Mouse (Mus musculus): ENCODE results near the gene Ell3. TPM values are rescaled to one million over a fixed set of nuclear protein-coding genes. Genes with fewer than 3 reads are reported as not detected.
A peak's percentile ranks its signal among the peaks of the same experiment; 100 is the strongest.
"Not testable (repeated sequence)": the region's sequence is repeated elsewhere in the genome, so short reads cannot be mapped to it uniquely, and the experiment has no call there.

Ell3 gene
- polyA plus RNA-seq (2015; fragmentation: Nextera tagmentation; extraction: Ambion mirVana): 1.00 and 1.6 TPM in 2 replicates

DNA sequence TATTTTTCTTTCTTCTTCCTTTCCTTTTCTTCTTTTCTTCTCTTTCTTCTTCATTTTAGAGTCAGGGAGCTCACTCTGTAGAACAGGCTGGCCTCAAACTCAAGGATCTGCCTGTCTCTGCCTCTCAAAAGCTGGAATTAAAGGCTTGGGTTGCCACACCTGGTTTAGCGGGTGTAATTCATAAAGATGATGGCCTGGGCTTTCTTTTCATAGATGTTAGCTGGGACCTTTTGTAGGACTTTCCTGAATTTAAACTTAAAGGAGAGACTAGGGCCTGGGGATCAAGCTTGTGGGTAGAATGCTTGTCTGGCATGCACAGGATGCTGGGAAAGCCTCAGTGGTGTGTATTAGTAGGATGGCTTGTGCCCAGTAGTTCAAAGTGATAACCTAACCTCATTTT is at the start of gene Ell3:
TSS of gene Ell3 (minus strand) at position 101 of the 400 bp plus-strand sequence.
- H3K4me1 ChIP-seq (replicated peaks): peaks cover 21% of the 10 kb centered on the region
- H3K9me3 ChIP-seq (replicated peaks): no peaks in the 10 kb centered on the region
- no peak within 1 kb of the TSS for H3K27ac ChIP-seq
- peak within 1 kb of the TSS; percentile 53 for H3K4me3 ChIP-seq
- H3K27me3 ChIP-seq: 0 out of 2 replicates have a peak, but pooled peaks cover 4% of the 10 kb centered on the region
- peak within 1 kb of the TSS; percentile 87 for H3K4me2 ChIP-seq
- H3K9ac ChIP-seq: peak within 1 kb of the TSS; percentile 57; the same call in 1 of the 2 replicates
- WGBS: 88% methylated on average over 1 of the region's 1 CpGs
- no peak for ATAC-seq (replicated peaks; ENCODE audit: insufficient number of reproducible peaks, insufficient read depth, low FRiP score, low read depth)
- H3K36me3 ChIP-seq: peaks cover 4% of the 10 kb centered on the region

DNA sequence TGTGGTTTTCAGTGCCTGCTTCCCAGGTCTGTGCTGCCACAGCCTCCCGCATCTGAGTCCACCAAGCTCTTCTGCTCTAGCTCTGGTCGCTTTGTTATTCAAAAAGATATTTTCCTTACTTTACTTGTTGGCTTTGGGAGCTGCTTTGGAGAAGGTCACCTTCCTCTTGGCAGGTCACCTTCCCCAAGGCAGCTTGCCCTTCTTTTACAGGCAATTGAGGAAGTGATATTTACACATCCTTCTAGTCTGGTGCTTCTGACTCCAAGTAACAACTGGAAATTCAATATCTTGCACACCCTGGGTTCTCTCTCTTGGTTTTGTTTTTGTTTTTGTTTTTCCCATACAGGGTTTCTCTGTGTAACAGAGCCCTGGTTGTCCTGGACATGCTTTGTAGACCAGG is 40.3 kb upstream of the Ell3 start:
- H3K4me1 ChIP-seq (replicated peaks); H3K4me2 ChIP-seq; H3K27ac ChIP-seq; ATAC-seq (replicated peaks; ENCODE audit: insufficient number of reproducible peaks, insufficient read depth, low FRiP score, low read depth); H3K4me3 ChIP-seq; H3K9ac ChIP-seq; H3K36me3 ChIP-seq; H3K9me3 ChIP-seq (replicated peaks); H3K27me3 ChIP-seq: not testable (repeated sequence)
- WGBS: 82% methylated on average over 2 of the region's 2 CpGs

DNA sequence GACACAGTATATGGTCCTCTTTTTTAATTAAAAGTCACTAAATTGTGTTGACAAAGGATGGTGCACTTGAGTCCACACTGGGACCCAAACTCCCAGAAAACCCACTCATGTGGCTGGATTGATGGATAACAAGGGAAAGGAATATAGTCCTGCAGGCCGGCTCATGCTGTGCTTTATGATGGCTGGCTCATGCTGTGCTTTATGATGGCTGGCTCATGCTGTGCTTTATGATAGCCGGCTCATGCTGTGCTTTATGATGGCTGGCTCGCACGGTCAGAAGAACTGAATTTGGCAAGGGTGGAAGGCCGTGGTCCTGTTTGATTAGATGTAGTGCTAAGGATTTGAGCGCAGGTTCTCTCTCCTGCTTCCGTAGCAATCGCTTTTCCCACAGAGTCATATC is 39.5 kb upstream of the Ell3 start:
- Histone ChIP-seq H3K36me3 (no peaks in the 10 kb centered on the region), H3K4me1 (replicated peaks) (no peaks in the 10 kb centered on the region), H3K27ac (no peak overlapping the region), H3K4me3 (no peak overlapping the region), H3K4me2 (no peak overlapping the region), H3K9me3 (replicated peaks) (no peaks in the 10 kb centered on the region), H3K9ac (no peak overlapping the region), H3K27me3 (no peaks in the 10 kb centered on the region)
- WGBS: 69% methylated on average over 8 of the region's 8 CpGs
- no peak for ATAC-seq (replicated peaks; ENCODE audit: insufficient number of reproducible peaks, insufficient read depth, low FRiP score, low read depth)

DNA sequence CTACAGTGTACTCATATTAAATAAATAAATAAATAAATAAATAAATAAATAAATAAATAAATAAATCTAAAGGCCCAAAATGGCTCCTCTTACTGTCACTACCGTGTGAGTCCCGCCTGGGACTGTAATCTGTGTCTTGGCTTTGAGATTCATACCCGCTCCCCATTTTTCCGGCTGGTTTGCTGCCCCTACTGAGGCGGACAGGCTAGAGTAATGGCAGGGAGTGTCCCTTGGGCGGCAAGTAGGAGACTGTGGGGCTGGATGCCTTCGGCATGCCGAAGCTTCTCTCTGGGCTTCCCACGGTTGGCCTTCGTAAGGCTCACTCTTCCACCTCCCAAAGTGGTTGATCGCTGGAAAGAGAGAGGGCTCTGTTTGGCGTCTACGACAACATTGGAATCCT is 36.8 kb upstream of the Ell3 start:
- WGBS: 82% methylated on average over 13 of the region's 13 CpGs
- ATAC-seq (replicated peaks; ENCODE audit: insufficient number of reproducible peaks, insufficient read depth, low FRiP score, low read depth); H3K9me3 ChIP-seq (replicated peaks): not testable (repeated sequence)

DNA sequence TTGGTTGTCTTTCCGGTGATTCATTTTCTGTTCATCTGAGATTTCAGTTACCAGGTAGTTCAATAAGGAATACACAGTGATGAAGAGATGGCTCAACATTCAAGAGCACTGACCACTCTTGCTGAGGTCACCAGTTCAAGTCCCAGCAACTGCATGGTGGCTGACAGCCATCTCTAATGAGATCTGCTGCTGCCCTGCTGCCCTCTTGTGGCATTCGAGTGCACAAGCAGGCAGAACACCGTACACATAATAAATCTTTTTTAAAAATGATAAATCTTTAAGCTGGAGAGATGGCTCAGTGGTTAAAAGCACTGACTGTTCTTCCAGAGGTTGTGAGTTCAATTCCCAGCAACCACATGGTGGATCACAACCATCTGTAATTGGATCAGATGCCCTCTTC is 36.4 kb upstream of the Ell3 start:
- H3K4me2 ChIP-seq: no peak overlapping the region
- no peak overlapping the region for H3K9ac ChIP-seq
- no peaks in the 10 kb centered on the region for H3K9me3 ChIP-seq (replicated peaks)
- WGBS: 59% methylated on average over 3 of the region's 3 CpGs
- H3K36me3 ChIP-seq: no peaks in the 10 kb centered on the region
- H3K4me1 ChIP-seq (replicated peaks): no peaks in the 10 kb centered on the region
- no peak overlapping the region for H3K27ac ChIP-seq
- H3K27me3 ChIP-seq: no peaks in the 10 kb centered on the region
- no peak for ATAC-seq (replicated peaks; ENCODE audit: insufficient number of reproducible peaks, insufficient read depth, low FRiP score, low read depth)
- no peak overlapping the region for H3K4me3 ChIP-seq

More for the DNA sequence above, 36.8 kb upstream of the Ell3 start:
- H3K9ac ChIP-seq; H3K27ac ChIP-seq; H3K4me2 ChIP-seq; H3K36me3 ChIP-seq; H3K4me1 ChIP-seq (replicated peaks); H3K4me3 ChIP-seq; H3K27me3 ChIP-seq: not testable (repeated sequence)

DNA sequence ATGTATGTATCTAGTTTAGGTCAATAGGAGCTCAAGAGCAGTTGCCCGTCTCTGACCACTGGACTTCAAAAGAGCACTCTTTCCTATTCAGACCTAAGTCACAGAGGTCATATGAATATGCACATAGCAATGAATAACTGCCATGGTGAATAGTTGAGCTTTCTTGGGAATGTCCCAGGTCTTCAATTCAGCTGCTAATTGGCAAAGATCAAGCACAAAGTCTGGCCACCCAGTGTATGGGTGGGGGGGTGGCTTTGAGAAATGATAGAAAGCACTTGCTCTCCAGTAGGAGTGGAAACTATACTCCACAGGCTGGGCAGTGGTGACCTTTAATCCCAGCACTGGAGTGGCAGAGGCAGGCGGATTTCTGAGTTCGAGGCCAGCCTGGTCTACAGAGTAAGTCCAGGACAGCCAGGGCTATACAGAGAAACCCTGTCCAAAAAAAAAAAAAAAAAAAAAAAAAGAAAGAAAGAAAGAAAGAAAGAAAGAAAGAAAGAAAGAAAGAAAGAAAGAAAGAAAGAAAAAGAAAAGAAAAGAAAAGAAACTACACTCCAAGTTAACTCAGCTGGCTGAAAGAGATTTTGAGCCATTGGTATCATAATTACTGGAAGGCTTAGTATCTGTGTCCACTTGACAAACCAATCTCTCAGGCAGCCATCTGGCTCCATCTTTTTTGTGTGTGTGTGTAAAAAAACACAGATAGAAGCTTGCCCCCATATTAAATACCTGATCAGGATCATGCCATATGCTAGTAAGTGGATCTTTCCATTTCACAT is 33.6 kb upstream of the Ell3 start:
- no peak for ATAC-seq (replicated peaks; ENCODE audit: insufficient number of reproducible peaks, insufficient read depth, low FRiP score, low read depth)
- no peak overlapping the region for H3K4me3 ChIP-seq
- WGBS: 79% methylated on average over 3 of the region's 3 CpGs
- H3K9ac ChIP-seq: no peak overlapping the region
- H3K9me3 ChIP-seq (replicated peaks): no peaks in the 10 kb centered on the region
- peaks cover 3% of the 10 kb centered on the region for H3K4me1 ChIP-seq (replicated peaks)
- H3K4me2 ChIP-seq: no peak overlapping the region
- H3K27me3 ChIP-seq: no peaks in the 10 kb centered on the region
- no peak overlapping the region for H3K27ac ChIP-seq
- H3K36me3 ChIP-seq: no peaks in the 10 kb centered on the region

DNA sequence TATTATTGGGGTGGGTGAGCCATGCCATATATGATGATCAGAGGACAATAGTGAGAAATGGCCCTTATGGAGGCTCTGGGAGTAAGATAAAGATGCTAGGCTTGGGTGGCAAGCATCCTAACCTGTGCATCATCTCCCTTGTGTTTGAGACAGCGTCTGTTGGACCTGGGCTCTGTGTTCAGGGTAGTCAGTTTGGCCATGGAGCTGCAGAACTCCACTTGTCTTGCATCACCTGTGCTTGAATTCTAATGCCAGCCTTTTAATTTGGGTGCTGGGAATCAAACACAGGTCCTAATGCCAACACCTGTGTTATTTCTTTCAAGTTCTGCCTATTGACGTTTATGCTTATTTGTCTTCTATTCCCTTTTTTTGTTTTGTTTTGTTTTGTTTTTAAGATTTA is 31.2 kb upstream of the Ell3 start:
- not testable (repeated sequence) for H3K4me2 ChIP-seq; H3K9me3 ChIP-seq (replicated peaks); H3K36me3 ChIP-seq; H3K27me3 ChIP-seq; H3K9ac ChIP-seq; ATAC-seq (replicated peaks; ENCODE audit: insufficient number of reproducible peaks, insufficient read depth, low FRiP score, low read depth); H3K27ac ChIP-seq; H3K4me3 ChIP-seq; H3K4me1 ChIP-seq (replicated peaks)
- WGBS: 94% methylated on average over 2 of the region's 2 CpGs

DNA sequence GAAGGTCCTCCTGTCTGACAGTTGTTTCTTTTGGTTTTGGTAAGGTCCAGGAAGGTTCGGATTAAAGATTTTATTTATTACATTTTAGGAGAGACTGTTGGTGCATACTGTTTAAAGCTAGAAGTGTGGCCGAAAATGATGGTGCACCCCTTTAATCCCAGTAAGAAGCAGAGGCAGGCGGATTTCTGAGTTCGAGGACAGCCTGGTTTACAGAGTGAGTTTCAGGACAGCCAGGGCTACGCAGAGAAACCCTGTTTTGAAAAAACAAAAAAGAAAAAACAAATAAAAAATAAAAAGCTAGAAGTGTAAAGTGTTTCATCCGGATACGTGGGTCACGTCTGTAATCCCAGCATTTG is 30.1 kb upstream of the Ell3 start:
- peak overlapping the region; percentile 69 for H3K4me3 ChIP-seq
- no peak for ATAC-seq (replicated peaks; ENCODE audit: insufficient number of reproducible peaks, insufficient read depth, low FRiP score, low read depth)
- H3K27me3 ChIP-seq: no peaks in the 10 kb centered on the region
- H3K4me1 ChIP-seq (replicated peaks): peaks cover 3% of the 10 kb centered on the region
- H3K27ac ChIP-seq: peak overlapping the region; percentile 62
- WGBS: 26% methylated on average over 8 of the region's 8 CpGs
- no peak overlapping the region for H3K9ac ChIP-seq
- H3K4me2 ChIP-seq: peak overlapping the region; percentile 75
- no peaks in the 10 kb centered on the region for H3K9me3 ChIP-seq (replicated peaks)
- no peaks in the 10 kb centered on the region for H3K36me3 ChIP-seq

DNA sequence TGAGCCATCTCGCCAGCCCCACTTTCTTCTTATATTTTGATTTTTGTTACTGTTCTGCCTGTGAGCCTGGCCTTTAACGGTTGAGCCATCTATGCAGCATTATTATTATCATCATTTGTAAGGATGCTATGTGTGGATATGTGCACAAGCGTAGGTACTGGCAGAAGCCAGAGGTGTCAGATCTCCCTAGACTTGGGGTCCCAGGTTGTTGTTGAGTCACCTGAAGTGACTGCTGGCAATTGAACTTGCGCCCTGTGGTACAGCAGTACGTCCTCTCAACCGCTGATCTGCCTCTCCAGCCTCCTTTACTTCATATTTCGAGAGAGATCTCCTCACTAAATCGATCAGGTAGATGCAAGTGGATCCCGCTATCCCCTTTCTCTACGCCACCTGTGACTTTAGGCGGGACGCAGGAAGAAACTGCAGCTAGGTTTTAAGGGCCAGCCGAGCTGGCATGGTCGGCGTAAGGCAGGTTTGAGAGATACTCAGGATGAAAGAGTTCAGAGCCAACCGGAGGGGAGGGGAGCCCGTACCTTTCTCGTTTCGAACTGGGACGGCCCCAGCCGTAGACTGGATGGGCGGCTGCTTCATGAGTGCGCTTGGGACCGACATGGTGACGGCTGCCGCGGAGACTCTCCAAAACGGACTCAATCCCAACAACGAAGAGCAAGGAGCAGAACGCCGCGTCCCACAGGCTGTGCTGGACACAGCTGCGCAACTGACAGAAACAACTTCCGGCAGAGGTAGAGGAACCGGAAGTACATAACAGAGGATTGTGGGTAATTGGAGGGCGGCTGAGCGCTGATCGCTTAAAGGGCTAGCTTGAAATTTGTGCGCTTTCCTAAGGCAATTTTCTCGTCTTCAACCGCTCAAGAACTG is 29.5 kb upstream of the Ell3 start, which contains the start of gene Mfap1b:
TSS of gene Mfap1b (minus strand) at position 767 of the 879 bp plus-strand sequence.
- ATAC-seq (replicated peaks; ENCODE audit: insufficient number of reproducible peaks, insufficient read depth, low FRiP score, low read depth): peak; percentile 79
- 5% methylated on average over 41 of the region's 41 CpGs for WGBS
- peak within 1 kb of the TSS; percentile 69 for H3K4me3 ChIP-seq
- not testable (repeated sequence) for H3K9me3 ChIP-seq (replicated peaks); H3K36me3 ChIP-seq; H3K4me1 ChIP-seq (replicated peaks); H3K27me3 ChIP-seq
- H3K27ac ChIP-seq: peak within 1 kb of the TSS; percentile 62
- H3K4me2 ChIP-seq: peak within 1 kb of the TSS; percentile 75
- H3K9ac ChIP-seq: peak within 1 kb of the TSS; percentile 67

DNA sequence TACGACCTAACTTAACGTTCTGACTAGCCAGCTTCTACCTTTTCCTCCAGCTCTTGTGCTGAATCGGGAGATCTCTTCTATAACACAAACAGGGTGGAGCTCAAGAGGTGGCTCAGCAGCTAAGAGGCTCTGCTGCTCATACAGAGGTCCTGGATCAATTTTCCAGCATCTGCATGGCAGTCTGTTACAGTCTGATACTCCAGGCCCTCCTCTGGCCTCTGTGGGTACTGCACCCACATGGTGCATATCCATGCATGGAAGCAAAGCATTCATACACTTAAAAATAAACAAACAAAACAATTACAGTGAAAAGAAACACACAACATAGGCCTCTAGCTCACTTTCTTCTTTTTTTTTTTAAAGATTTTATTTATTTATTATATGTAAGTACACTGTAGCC is 28.7 kb upstream of the Ell3 start:
- 95% methylated on average over 3 of the region's 3 CpGs for WGBS
- H3K4me3 ChIP-seq: not testable (repeated sequence)
- peak overlapping the region; percentile 75 for H3K4me2 ChIP-seq

DNA sequence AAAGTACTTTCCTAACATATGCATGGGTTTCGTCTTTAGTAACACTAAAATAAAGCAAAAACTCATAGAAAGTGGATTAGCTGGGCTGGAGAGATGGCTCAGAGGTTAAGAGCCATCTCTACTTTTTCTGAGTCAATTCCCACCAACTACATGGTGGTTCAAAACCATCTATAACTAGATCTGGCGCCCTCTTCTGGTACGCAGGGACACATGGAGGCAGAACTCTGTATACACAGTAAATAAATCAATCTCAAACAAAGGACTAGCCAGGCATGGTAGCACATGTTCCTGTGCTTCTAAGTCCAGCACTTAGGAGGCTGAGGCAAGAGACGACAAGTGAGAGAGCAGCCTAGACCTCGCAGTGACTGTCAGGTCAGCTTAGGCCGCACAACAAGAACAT is 24.9 kb upstream of the Ell3 start:
- H3K4me1 ChIP-seq (replicated peaks); H3K4me3 ChIP-seq; H3K9ac ChIP-seq; H3K4me2 ChIP-seq; H3K9me3 ChIP-seq (replicated peaks); H3K27ac ChIP-seq; ATAC-seq (replicated peaks; ENCODE audit: insufficient number of reproducible peaks, insufficient read depth, low FRiP score, low read depth); H3K36me3 ChIP-seq; H3K27me3 ChIP-seq: not testable (repeated sequence)
- WGBS: 67% methylated on average over 3 of the region's 6 CpGs

More for the DNA sequence above, 28.7 kb upstream of the Ell3 start:
- H3K9me3 ChIP-seq (replicated peaks); H3K27ac ChIP-seq; H3K36me3 ChIP-seq; H3K27me3 ChIP-seq; H3K4me1 ChIP-seq (replicated peaks); H3K9ac ChIP-seq; ATAC-seq (replicated peaks; ENCODE audit: insufficient number of reproducible peaks, insufficient read depth, low FRiP score, low read depth): not testable (repeated sequence)
